Mouse (Mus musculus) WW6 (cell line): ENCODE results near the gene Ssbp4.

Experiments
- DNase-seq: peaks from one replicate; pipeline ENCODE4 v3.0.0-alpha.2; 2013; ENCODE audit warnings: low read depth, low spot score

Gene Ssbp4

DNA sequence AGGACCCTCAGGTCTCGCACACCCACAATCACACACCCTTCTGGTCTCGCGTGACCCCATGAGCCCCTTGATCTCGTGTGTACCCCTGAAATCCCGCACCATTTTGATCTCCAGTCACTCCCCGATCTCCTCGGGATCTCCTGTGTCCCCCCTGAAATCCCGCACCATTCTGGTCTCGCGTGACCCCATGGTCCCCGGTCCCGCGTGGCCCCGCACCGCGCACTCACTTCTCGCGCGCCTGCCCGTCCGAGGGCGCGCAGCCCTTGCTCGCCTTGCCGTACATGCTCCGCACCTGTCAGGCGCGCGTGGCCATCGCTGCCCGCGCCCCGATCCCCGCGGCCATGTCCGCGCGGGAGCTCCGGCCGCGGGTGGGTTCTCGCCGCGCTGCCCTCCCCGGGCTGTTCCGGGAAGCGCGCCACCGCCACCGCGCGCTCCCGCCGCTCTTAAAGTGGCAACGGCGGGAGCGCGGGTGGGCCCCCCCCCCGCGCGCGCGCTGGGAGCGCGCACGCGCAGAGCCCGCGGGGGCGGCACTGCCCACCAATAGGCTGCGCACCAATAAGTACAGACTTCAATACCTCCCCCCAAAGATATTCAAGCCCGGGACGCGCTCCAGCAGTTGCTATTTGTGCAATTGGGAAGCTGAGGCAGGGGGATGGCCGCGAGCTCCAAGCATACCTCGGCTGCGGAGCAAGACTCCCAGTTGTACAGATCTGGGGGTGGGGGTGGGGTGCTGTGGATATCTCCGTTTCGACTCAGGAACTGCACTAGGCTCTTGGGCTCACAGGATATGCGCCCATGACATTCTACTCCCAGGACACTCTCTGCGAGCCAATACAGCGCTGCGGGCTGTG, 549 bp downstream of the Ssbp4 start:
- DNase-seq: no peak

DNA sequence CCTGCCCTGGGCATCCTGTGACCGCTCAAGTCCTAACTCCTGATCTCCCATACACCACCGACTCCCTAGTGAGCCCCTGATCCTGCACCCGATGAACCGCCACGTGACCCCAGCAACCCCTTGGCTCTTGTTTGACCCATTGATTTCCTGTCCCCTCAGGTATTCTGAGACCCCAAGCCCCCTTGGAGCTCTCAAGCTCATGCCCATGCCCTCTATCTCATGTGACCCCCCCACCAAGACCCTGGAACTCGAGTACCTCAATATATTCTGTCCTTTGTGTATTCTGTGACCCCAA, 1.1 kb downstream of the Ssbp4 start:
- no peak for DNase-seq

DNA sequence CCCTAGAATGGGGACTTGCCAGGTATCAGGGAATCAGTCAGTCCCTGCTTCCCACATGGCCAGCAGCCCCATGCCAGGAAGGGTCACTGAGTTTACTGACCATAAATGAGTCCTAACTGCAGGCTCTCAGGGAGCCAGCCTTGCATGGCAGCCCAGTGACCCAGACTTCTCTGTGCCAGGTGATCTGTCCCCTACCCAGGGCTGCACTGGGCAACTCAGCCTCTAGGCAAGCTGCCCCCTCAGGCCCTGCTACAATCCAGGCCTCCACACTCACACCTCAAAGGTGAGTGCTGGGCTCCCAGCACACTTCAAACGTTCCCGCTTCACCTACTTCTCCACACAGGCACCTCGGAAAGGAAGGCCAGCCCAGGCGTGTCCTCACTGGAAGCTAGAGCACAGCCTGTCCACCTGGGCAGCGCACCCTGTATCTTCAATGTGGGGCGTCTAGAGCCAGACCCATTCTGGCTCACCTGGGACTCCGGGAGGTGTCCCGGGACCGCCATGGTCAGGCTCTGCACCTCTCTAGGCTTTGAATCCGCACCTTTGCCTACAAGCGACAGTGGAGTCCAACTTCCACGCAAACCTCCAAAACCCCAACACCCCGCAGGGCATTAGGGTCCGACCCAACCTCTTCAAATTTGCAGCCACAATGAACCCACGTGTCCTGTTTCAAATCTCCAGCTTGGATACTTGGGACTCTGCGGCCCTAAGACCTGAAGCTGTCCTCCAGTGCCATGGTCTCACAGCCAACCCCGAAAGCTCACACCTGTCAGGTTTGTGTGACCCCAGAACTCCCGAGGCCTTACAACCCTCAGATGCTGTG, 1.7 kb downstream of the Ssbp4 start:
- no peak for DNase-seq

DNA sequence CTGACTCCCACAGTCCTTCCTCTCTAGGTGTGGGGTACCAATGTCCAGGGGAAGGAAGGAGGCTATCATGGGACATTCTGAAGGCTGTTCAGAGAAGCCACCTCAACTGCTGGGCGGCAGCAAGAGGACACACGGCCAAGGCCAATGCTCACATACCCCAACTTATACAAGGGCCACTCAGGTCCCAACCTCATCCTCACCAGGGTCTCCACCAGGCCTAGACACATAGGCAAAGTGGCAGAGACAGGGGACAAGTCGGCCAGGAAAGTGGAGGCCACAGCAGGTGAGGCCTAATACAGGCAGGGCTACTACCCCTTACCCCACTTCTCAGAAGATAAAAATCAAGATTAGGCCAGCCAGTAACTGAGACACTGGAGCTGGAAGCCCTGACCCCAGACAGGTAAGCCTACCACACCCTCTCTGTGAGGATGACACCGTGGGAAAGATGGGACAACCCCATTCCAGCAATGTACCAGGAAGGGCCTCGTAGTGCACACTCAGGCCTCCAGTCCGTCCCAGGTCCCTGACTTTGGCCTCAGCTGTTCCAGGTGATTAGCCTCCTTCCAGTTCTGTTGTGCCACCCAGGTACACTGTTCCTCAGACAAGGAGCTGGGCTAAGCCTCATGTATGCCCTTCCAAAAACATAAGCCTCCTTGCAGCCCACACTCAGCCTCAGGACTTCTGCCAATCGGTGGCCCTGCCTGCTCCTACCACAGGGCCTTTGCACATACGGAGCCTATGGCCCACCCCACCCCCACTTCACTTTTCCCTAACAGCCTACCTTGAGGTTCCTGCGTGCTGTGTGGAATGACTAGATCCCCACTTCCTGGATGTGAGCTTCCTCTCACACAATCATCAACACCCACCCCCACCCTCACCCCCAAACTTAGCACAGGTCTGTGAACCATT, 2.5 kb downstream of the Ssbp4 start:
- DNase-seq: no peak

DNA sequence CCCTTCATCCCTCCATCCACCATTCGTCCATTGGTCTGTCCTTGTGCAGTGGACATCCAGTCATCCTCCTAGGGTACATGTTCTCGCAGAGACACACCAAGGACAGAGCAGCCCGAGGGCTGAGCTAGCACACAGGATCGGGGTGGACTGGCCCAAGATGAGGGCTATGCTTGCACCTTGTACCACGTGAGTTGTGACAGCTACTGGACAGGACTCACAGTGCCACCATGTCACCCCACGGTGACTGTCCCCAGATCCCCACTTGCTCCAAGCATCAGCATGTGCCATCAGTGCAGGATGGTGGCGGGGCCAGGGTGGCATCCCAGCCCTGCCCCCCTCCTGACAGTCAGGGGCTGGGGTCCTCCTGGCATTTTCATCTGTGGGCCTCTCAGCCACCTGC, 4.1 kb downstream of the Ssbp4 start:
- no peak for DNase-seq

DNA sequence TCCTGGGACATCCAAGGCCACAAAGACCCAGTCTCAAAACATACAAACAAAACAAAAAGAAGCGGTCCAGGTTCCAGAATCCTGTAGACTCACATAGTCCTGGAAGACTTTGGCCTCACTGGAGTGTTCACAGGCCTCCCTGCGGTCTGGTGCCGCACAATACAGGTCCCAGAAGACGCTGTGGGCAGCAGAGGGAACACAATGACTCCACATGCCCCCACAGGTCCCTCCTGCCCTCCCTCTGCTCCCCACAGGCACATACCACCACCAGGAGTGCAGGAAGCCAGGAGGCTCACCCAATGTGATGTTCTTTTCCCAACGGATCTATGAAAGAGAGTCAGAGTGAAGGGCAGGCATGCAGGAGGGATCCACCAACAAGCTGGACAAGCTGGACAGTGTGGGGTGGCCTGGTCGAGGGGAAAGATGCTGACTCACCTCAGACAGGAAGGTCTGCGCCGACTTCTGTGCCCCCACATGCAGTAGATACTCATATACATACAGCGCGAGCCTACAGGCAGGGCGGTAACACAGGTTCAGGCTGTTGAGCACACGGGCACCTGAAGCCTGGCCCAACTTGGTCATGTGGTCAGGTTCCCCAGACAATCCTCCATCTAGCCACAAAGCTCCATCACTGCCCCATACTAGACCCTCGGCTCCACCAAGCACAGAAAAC, 6.4 kb downstream of the Ssbp4 start:
- no peak for DNase-seq

DNA sequence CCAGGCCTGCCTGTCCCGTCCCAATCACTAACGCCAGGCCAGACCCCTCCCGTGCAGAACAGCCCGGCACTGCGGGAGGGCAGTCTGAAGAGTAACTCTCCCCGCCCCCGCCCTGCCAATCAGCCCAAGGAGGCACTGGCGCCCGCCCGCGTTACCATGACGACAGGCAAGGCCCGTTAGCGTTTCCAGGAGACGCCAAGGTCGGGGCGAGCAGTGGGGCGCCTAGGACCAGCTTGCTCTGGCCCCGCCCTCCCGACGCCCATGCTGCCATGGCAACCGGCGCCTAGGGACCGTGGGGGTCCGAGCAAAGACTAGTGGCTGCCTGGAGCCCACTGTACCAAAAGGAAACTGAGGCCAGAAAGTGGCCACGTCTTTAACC, 7.4 kb downstream of the Ssbp4 start:
- DNase-seq: no peak

DNA sequence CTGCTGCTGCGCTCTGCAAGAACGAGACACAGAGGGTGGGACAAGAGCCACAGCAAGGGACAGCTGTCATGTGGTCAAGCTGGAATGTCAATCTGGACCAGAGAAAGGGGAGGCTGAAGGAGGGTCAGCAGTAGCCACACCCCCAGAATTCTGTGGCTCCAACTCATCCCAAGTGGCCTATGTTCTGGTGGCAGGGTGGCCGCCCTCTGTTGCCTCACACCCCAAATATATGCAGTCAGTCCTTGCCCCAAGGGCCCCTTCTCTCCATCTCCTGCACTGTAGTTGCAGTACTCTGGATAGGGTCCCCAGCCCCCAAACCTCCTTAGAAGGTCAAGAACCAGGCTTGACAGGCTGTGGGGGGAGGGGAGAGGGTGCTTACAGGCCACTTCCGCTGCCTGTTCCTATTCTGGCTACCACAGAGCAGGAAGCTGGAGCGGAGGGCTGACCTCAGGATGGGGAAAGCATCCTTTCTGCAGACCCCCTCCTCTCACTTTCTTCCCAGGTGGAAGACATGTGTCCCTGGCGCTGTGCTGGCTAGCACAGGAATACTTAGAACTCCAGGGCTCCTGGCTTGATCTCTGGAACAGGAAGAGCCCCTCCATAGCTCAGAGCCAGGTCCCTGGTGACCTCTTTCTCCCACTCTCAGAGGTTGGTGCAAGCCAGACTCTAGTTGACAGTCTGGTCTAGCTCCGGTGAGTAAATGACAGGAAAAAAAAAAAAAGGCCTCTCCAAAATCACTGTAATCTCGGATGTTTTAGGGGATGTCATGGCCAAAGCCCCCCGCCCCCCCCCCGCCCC, 8.0 kb downstream of the Ssbp4 start:
- DNase-seq: no peak

DNA sequence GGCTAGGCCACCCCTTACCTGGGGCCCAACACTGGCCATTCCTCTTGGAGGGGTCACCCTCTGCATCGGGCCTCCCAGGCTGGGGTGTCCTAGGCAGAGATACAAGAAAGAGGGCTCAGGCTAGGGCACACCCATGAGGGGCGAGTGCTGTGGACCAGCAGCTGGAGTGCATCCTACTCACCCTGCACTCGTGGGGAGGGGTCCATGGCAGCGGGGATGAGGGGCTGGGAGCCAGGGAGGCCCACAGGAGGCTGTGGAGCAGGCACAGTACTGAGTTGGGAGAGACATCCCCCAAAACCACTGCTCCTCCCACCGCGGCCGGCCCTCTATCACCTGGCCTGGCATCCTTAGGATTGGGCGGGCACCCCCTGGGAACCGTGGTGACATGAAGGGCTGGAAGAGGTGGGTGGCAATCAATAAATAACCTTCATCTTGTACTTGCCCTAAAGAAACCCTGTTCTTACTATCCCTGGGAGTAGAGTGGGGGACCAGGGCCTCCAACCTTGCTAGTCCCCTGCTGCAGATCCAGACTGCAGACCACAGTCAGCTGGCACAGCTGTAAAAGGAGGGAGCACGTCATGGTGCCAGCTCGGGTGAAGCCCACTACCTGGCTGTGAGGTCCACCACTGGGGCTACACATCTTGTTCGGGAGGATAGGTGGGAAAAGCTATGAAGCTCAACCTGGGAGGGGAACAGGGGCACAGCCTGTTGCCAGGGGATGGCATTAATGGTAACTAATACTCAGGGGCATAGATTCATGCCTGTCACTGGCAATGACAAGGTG, 9.0 kb downstream of the Ssbp4 start:
- DNase-seq: no peak

DNA sequence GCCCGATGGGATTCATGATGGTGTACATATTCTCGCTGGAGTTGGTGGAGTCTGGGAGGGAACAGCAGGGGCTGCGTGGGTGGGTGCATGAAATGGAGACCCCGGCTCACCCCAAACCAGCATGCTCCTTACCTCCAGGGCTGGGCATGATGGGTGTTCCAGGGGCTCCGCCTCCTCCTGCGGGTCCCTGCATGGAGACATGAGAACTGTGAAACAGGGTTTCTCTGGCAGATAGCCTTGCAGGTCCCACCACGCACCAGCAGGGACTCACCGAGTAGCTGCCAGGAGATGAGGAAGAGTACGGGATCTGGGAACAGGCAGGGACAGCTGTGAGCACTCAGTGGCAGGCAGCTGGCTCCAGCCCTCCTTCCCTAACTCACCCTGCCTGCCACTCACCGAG, 9.9 kb downstream of the Ssbp4 start:
- DNase-seq: no peak

DNA sequence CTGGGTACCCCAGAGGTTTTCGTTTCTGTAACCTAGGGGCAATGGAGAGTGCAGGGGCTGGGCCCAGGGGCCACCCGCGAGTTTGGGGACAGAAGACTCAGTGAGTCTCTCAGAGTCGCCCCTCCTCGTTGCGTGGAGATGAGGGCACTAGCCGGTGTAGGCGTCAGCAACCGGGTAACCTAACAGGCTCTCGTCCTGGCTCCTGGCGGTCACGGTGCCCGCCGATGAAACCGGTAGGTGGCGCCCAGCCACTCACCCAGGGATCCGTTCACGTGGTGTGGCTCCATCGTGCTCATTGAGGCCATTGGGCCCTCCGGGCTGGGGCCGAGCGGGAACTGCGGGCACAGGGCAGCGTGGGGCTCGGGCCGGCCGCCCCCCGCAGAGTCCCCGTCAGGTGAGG, 10.4 kb downstream of the Ssbp4 start:
- no peak for DNase-seq

DNA sequence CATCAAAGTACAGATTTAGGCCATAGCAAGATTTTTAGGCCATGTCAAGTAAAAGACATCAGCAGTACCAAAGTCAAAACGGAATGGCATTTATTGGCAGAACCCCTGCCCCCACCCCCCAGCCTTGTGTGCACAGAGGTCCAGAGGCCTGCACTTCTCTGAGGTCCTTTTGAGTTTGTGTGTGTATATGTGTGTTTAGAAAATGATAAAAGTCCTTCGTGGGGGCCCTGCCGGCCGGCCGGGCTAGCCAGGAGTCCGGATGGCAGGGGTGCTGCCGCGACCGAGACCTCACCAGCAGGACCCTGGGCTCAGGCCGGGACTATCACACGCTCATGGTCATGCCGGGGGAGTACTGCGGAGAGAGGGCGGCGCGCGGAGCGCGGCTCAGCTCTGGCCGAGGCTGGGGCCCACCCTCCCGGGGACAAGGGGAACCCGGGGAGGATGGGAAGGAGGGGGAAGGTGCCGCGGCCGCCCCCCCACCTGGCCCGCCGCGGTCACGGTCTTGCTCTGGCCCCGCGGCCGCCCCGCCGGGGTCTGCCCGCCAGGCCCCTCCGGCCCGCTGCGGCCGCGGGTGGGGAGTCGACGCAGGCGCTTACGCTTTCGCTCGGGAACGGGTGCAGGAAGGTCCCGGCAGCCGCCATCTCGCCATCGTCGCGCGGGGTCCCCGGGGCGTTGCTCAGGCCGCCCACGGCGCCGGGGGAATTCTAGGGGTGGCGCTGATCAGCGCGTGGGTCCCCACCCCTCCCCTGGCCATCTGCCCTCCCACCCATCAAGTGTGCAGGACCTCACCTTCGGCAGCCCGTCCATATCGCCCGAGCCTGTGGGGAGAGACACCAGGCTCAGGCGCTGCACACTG, 11.0 kb downstream of the Ssbp4 start:
- no peak for DNase-seq

DNA sequence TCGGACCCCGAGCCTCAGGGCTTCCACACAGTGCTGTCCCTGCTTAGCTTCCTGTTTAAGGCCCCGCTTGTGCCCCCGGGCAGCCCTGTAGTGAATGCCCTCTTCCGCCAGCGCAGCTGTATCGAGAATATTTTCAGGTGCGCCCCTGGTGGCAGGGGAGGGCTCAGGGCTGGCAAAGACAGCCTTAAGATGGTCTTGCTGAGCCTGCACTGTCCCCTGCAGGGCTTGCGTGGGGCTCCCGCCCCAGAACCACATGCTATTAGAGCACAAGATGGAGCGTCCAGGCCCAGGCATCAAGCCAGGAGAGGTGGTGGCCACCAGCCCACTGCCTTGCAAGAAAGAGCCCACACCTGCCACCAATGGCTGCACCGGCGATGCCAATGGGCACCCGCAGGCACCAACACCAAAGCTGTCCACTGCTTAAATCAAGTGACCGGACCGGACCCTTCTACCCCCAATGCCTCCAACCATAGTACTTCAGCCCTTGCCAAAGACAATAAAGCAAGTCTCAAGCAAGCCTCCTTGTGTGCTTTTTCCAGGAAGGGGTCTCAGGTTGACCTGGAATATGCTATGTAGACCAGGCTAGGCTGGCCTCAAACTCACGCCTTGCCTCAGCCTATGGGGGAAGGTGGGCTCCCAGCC, 11.8 kb downstream of the Ssbp4 start:
- no peak for DNase-seq

DNA sequence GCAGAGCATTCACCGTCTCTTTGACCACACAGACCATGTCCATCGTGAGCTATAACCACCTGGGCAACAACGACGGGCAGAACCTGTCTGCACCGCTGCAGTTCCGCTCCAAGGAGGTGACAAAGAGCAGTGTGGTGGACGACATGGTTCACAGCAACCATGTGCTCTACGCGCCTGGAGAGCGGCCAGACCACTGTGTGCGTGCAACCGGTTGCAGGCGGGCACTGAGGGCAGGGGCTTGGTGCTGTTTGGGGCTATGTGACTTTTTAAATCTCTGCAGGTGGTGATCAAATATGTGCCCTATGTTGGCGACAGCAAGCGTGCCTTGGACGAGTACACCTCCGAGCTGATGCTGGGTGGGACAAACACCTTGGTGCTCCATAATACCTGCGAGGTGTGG, 12.5 kb downstream of the Ssbp4 start:
- DNase-seq: no peak

DNA sequence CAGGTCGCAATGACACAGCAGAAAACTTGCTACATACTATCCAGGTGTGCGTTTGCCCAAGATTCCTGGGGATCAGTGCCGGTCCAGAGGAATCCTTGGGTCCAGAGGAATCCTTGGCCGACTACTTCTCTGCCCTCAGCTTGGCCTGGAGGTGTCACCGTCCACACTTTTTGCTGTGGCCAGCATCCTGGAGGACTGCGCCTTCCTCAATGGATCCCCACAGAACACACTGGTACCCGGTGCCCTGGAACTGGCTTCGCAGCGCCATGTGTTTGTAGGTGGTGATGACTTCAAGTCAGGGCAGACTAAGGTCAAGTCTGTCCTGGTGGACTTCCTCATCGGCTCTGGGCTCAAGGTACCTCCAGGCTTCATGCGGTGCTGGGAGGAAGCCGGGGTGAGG, 12.9 kb downstream of the Ssbp4 start:
- DNase-seq: no peak

DNA sequence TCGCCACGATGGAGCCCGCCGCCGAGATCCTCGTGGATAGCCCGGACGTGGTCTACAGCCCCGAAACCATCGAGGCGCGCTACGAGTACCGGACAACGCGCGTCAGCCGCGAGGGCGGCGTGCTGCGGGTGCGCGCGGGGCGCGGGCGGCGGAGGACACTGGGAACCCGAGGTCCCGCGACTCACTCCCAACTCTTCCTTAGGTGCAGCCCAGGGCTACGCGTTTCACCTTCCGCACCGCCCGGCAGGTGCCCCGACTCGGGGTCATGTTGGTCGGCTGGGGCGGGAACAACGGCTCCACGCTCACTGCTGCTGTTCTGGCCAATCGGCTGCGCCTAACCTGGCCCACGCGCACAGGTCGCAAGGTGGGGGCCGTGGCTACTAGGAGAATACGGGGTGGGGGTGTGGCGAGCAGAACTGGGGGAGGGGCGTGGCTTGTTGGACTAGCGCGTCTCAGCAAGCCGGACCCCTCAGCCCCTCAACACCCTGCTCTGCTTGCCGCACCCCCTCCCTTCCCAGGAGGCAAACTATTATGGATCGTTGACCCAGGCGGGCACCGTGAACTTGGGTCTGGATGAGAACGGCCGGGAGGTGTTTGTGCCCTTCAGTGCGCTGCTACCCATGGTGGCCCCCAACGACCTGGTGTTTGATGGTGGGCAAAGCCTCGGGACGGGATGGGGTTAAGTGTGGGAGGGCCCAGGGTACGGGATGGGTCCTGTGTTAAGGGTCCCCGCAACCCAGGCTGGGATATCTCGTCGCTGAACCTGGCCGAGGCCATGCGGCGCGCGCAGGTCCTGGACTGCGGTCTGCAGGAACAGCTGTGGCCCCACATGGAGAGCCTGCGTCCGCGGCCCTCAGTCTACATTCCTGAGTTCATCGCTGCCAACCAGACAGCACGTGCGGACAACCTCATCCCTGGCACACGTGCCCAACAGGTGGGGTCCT, 13.8 kb downstream of the Ssbp4 start:
- DNase-seq: no peak

DNA sequence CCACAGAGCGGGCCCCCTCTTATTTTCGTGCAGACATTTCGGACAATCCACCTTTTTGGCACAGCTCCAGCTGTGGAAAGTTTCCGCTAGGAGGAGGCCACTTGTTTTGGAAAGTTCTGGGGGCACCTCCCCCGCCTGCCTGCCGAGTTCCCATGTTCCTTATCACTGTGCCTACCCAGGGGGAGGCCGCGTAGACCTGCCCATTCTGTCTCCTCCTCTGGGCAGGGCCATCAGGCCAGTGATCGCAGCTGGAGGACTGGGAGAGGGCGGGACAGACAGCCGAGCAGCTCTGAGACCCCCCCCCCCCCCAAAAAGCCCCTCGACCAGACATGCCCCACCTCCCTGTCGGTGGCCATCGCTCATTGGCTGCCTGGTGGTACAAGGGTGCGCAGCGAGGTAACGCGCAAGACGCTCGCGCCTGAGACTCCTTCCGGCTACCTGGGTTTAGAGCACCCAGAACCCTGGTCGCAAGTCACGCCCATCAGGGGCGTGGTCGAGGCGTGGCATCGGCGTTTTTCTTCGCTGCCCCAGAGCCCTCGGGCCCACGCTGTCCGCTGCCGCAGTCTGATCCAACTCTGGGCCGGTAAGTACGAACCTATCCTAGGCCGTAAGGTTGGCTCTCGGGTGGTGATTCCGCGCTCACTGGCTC, 14.6 kb downstream of the Ssbp4 start, which contains the start of gene Isyna1:
Gene Isyna1, plus strand, starts transcription at position 413 of the 649 bp plus-strand sequence.
- peak; percentile 93 for DNase-seq
